Comparison of ENCODE assay signal across 21 mouse cellular contexts in the genomic region with DNA sequence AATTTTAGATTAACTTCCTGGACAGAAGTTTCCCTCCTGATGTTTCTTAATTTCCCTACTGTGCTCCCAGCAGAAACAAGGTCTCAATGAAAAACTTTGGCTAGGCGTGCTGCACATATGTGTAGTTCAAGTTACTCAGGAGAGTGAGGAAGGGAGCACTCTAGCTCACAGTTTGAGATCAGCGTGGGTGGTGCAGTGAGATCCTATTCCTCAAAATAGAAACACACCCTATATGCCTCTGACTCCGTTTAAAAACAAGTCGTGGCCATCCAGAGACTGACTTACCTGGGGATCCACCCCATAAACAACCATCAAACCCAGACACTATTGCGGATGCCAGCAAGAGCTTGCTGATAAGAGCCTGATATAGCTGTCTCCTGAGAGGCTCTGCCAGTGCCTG. TPM values are rescaled to one million over a fixed set of nuclear protein-coding genes. Genes with fewer than 3 reads are reported as not detected.
DNase-seq lines count a peak whose midpoint lies in the region; ATAC-seq lines count a peak whose summit lies in the region.
"Had no signal": no experiment of that assay in that cellular context is flagged by ENCODE, and none has a peak within 500 bp of the region (broad histone marks: within the 10 kb centered on the region; RNA-seq: fewer than 3 reads in every experiment).

No protein-coding gene starts in this region.

- no peak overlapping the region for H3K4me2 ChIP-seq in hindbrain, embryonic 14.5 days (replicated peaks)
- no peak overlapping the region for H3K4me2 ChIP-seq in midbrain, embryonic 16.5 days (ENCODE audit: low read length)
- H3K4me2 ChIP-seq: forebrain, embryonic 13.5 days; liver, embryonic 13.5 days; lung, embryonic 15.5 days; midbrain, embryonic 12.5 days had no signal

- no peak overlapping the region for H3K9ac ChIP-seq in hindbrain, embryonic 14.5 days
- no peak overlapping the region for H3K9ac ChIP-seq in midbrain, embryonic 16.5 days (ENCODE audit: low read depth, low read length)
- H3K9ac ChIP-seq: forebrain, embryonic 13.5 days; liver, embryonic 13.5 days; lung, embryonic 15.5 days; midbrain, embryonic 12.5 days had no signal

- no peak overlapping the region for H3K27ac ChIP-seq in hindbrain, embryonic 14.5 days
- no peak overlapping the region for H3K27ac ChIP-seq in midbrain, embryonic 16.5 days (ENCODE audit: low read length)
- H3K27ac ChIP-seq: embryonic facial prominence, embryonic 10.5 days; forebrain, embryonic 13.5 days; heart, adult 2 months; limb, embryonic 10.5 days; liver, embryonic 13.5 days; lung, embryonic 15.5 days; midbrain, embryonic 12.5 days had no signal

- no peak overlapping the region for H3K4me3 ChIP-seq in hindbrain, embryonic 14.5 days (replicated peaks; ENCODE audit: low read length)
- no peak overlapping the region for H3K4me3 ChIP-seq in midbrain, embryonic 16.5 days (ENCODE audit: low read depth, low read length)
- H3K4me3 ChIP-seq: embryonic facial prominence, embryonic 10.5 days; forebrain, embryonic 13.5 days; heart, adult 2 months; limb, embryonic 10.5 days; liver, embryonic 13.5 days; lung, embryonic 15.5 days; midbrain, embryonic 12.5 days had no signal

- H3K9me3 ChIP-seq in hindbrain, embryonic 14.5 days (ENCODE audit: control insufficient read depth, low read length) = no peaks in the 10 kb centered on the region
- no peaks in the 10 kb centered on the region for H3K9me3 ChIP-seq in midbrain, embryonic 16.5 days (replicated peaks; ENCODE audit: control insufficient read depth, low read length, poor library complexity, severe bottlenecking)
- H3K9me3 ChIP-seq: embryonic facial prominence, embryonic 10.5 days; forebrain, embryonic 13.5 days; limb, embryonic 10.5 days; liver, embryonic 13.5 days; lung, embryonic 15.5 days; midbrain, embryonic 12.5 days had no signal

- 85% methylated on average over 5 of the region's 5 CpGs for WGBS in hindbrain, embryonic 14.5 days
- WGBS in midbrain, embryonic 16.5 days = 86% methylated on average over 5 of the region's 5 CpGs

- no peaks in the 10 kb centered on the region for H3K4me1 ChIP-seq in hindbrain, embryonic 14.5 days (replicated peaks; ENCODE audit: control insufficient read depth, insufficient read depth, low read length)
- H3K4me1 ChIP-seq in midbrain, embryonic 16.5 days (ENCODE audit: control insufficient read depth, insufficient read depth, low read length) = no peaks in the 10 kb centered on the region
- H3K4me1 ChIP-seq: embryonic facial prominence, embryonic 10.5 days; forebrain, embryonic 13.5 days; liver, embryonic 13.5 days; lung, embryonic 15.5 days; midbrain, embryonic 12.5 days had no signal

- no peaks in the 10 kb centered on the region for H3K36me3 ChIP-seq in hindbrain, embryonic 14.5 days (replicated peaks; ENCODE audit: control insufficient read depth, insufficient read depth)
- H3K36me3 ChIP-seq in midbrain, embryonic 16.5 days (ENCODE audit: control insufficient read depth, insufficient read depth, low read length) = no peaks in the 10 kb centered on the region
- H3K36me3 ChIP-seq: embryonic facial prominence, embryonic 10.5 days; limb, embryonic 10.5 days; liver, embryonic 13.5 days; lung, embryonic 15.5 days; midbrain, embryonic 12.5 days had no signal

- ATAC-seq in hindbrain, embryonic 14.5 days (ENCODE audit: low FRiP score) = no peak
- ATAC-seq in midbrain, embryonic 16.5 days = no peak
- ATAC-seq: forebrain, embryonic 13.5 days had no signal

- DNase-seq in layer of hippocampus, adult 11-12 months (ENCODE audit: low spot score) = peak; percentile 6
- DNase-seq in layer of hippocampus, postnatal 36 days = no peak
- peak; percentile 84 for DNase-seq in brain, adult 2 months (ENCODE audit: low read depth, low spot score)
- peak; percentile 69 for DNase-seq in induced T-regulatory cell, adult 2 months (ENCODE audit: low read depth)
- DNase-seq in right cerebral cortex, postnatal 10 days (ENCODE audit: low spot score in 2 of 2) = peak; percentile 32 to 61
- no peak for DNase-seq in hindbrain, embryonic 14.5 days (ENCODE audit: low spot score)
- DNase-seq in B cell, adult 2 months = no peak
- DNase-seq: adrenal gland, adult 2 months; cerebellum, adult 18-20 months; heart, adult 2 months; heart, postnatal 36 days; liver, embryonic 13.5 days; retina, postnatal 1 day; thymus, postnatal 25 days had no signal

- no peaks in the 10 kb centered on the region for H3K27me3 ChIP-seq in hindbrain, embryonic 14.5 days (ENCODE audit: control insufficient read depth, insufficient read depth, low read length)
- no peaks in the 10 kb centered on the region for H3K27me3 ChIP-seq in midbrain, embryonic 16.5 days (ENCODE audit: control insufficient read depth, insufficient read depth, low read depth, low read length)
- H3K27me3 ChIP-seq: forebrain, embryonic 13.5 days; liver, embryonic 13.5 days; lung, embryonic 15.5 days; midbrain, embryonic 12.5 days had no signal

RNA-seq across cellular contexts. Expression of gene Sytl2, which starts 47.0 kb away (rescaled TPM):
- 10 to 100 TPM; 30.9 to 40.5 TPM for total RNA-seq in layer of hippocampus, postnatal 36 days (2021)
- 8.0 and 8.3 TPM in 2 replicates for polyA plus RNA-seq in hindbrain, embryonic 14.5 days (2014; fragmentation: Nextera tagmentation; extraction: Ambion mirVana)
- 8.4 and 8.7 TPM in 2 replicates for polyA plus RNA-seq in midbrain, embryonic 16.5 days (2015; fragmentation: Nextera tagmentation; extraction: Ambion mirVana)
- total RNA-seq: MEL had no signal

Comparison
In these comparisons a context has a peak if more than half of its experiments do, and no peak if none do; other contexts are left out.
1. DNase-seq: peak in layer of hippocampus, adult 11-12 months (single experiment), brain, adult 2 months (single experiment), induced T-regulatory cell, adult 2 months (single experiment) and right cerebral cortex, postnatal 10 days (2 of 2); none in layer of hippocampus, postnatal 36 days (0 of 2), hindbrain, embryonic 14.5 days (single experiment) and B cell, adult 2 months (0 of 2).